Mouse (Mus musculus): ENCODE results near the gene Ncapd2.

DNA sequence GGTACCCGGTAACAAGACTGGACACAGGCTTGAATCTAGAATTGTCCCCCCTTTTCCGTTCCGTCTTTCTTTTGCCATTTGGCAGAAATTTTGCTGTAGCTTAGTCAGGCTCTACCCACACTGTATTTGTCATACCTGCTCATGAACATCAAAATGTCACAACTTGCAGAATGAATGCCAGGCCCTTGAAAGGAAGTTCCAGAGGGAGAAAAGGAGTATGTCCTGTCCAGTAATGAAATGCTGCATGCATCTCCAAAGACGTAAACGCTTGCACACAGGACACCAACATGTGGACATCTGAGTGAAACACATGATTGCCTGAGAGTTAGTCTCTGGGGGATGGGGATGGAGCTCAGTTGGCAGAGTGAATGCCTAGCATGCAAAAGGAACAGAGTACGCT is 22.2 kb upstream of the Ncapd2 start:
- no peak for TF ChIP-seq POLR2A (IDR thresholded peaks at IDR 0.05; ENCODE audit: low read depth, low read length)
- TF ChIP-seq ZNF384 (IDR thresholded peaks at IDR 0.05; ENCODE audit: low read depth, low read length): no peak
- no peak for TF ChIP-seq EP300 (IDR thresholded peaks at IDR 0.05; ENCODE audit: low read length)
- TF ChIP-seq PAX5 (IDR thresholded peaks at IDR 0.05; ENCODE audit: low read length): no peak
- TF ChIP-seq USF1 (IDR thresholded peaks at IDR 0.05; ENCODE audit: low read depth, low read length): no peak

All from CH12.LX (cell line).